Mouse (Mus musculus) inflammation-experienced regulatory T-cells, adult 16 weeks (primary cell): ENCODE results near the gene Slc13a2. TPM values are rescaled to one million over a fixed set of nuclear protein-coding genes. Genes with fewer than 3 reads are reported as not detected.

ENCODE experiments used
- polyA plus RNA-seq: library from polyadenylated mRNA; unstranded; fragments of 100-300 nt; shearing (Covaris generic); gene quantifications from one replicate; pipeline ENCODE4 v1.2.1, GENCODE M21; 2017

Slc13a2 gene
- not detected for polyA plus RNA-seq

DNA sequence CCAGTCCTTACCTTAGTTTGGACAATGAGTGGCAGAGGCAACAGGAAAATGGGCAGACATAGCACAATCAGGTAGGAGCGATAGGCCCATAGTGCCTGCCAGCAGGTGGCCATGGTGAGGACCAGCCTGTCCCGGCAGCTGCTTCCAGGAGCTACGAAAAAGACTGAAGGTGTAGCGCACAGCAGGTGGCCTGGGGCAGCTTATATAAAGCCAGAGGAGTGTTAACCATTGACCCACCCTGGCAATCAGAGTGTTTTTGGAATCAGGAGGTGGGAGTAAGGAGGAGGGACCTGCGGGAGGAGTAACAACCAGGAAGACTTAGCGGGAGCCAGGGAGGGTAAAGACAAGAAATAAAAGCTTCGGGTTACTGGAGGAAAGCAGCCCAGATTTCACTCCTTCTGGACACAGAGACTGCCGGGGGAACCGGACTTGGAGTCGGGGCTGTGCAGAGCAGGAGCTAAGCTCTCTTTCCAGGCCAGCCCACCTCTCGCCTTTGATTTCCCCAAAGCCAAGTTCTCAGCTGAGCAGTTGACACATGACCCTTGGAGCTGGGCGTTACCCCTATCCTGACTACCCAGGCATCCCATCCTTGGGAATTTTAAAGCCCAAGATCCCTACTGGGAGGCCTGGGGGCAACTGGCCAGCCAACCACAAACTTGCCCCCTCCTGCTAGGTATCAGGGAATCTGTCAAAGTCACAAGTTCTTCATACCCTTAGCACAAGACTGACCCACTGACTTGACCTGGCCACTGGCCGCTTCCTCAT is at the start of gene Slc13a2:
TSS of gene Slc13a2 (minus strand) at position 163 of the 765 bp plus-strand sequence.

GRCm38 (mm10) chr11:78465568-78466180 is 43.7 kb upstream of the Slc13a2 start, which contains the start of gene Slc46a1:
Gene Slc46a1 (plus strand): TSS chr11:78465697.

GRCm38 (mm10) chr11:78386508-78387043 is 35.4 kb downstream of the Slc13a2 start, which contains the start of gene Foxn1:
Gene Foxn1 (minus strand): TSS chr11:78386558.

Other genes starting within 250 kb of the Slc13a2 start
- 14.2 TPM for gene Nek8, start 245.5 kb downstream of the Slc13a2 start, polyA plus RNA-seq
- gene Tlcd1, start 245.5 kb downstream of the Slc13a2 start, polyA plus RNA-seq, result 4.6 TPM
- gene Rpl23a, start 238.6 kb downstream of the Slc13a2 start, polyA plus RNA-seq, result 1,229 TPM
- 0.80 TPM for gene Rab34, start 233.8 kb downstream of the Slc13a2 start, polyA plus RNA-seq
- gene Proca1, start 228.8 kb downstream of the Slc13a2 start, polyA plus RNA-seq, result 0.82 TPM
- gene Sdf2, start 176.5 kb downstream of the Slc13a2 start, polyA plus RNA-seq, result 100 TPM
- 62.3 TPM for gene Supt6, start 176.2 kb downstream of the Slc13a2 start, polyA plus RNA-seq
- 91.3 TPM for gene 2610507B11Rik, start 160.5 kb downstream of the Slc13a2 start, polyA plus RNA-seq
- gene BC030499, start 131.4 kb downstream of the Slc13a2 start, polyA plus RNA-seq, result 0.30 TPM
- gene Spag5, start 120.7 kb downstream of the Slc13a2 start, polyA plus RNA-seq, result 2.6 TPM
- gene Aldoc, start 99.2 kb downstream of the Slc13a2 start, polyA plus RNA-seq, result 13.5 TPM
- gene Pigs, start 93.8 kb downstream of the Slc13a2 start, polyA plus RNA-seq, result 148 TPM
- gene Unc119, start 78.7 kb downstream of the Slc13a2 start, polyA plus RNA-seq, result 33.6 TPM
- not detected for gene Foxn1, start 35.7 kb downstream of the Slc13a2 start, polyA plus RNA-seq
- 2.4 TPM for gene Slc46a1, start 43.5 kb upstream of the Slc13a2 start, polyA plus RNA-seq
- 2.2 TPM for gene Sarm1, start 75.5 kb upstream of the Slc13a2 start, polyA plus RNA-seq
- not detected for gene Vtn, start 76.9 kb upstream of the Slc13a2 start, polyA plus RNA-seq
- not detected for gene Sebox, start 81.2 kb upstream of the Slc13a2 start, polyA plus RNA-seq
- 50.4 TPM for gene Tmem199, start 90.0 kb upstream of the Slc13a2 start, polyA plus RNA-seq
- 41.5 TPM for gene Poldip2, start 90.0 kb upstream of the Slc13a2 start, polyA plus RNA-seq
- gene Tnfaip1, start 114.1 kb upstream of the Slc13a2 start, polyA plus RNA-seq, result 25.7 TPM
- 122 TPM for gene Ift20, start 114.1 kb upstream of the Slc13a2 start, polyA plus RNA-seq
- gene Tmem97, start 128.6 kb upstream of the Slc13a2 start, polyA plus RNA-seq, result 14.1 TPM